Mouse (Mus musculus) forebrain, embryonic 14.5 days (tissue): Measurements from ENCODE around the gene Zfp277. TPM values are rescaled to one million over a fixed set of nuclear protein-coding genes. Genes with fewer than 3 reads are reported as not detected.

Source experiments
- ATAC-seq: fragments of 200-750 bp; cut with Nextera tagmentation; 2 replicates; pipeline ENCODE4 v1.8.0; 2017; ENCODE audit warnings: mild to moderate bottlenecking, moderate library complexity
- DNase-seq: peaks from one replicate; pipeline ENCODE4 v3.0.0-alpha.2; 2015; ENCODE audit warnings: low spot score
- H3K27ac ChIP-seq: fragments of 300-500 bp; sonication (generic); 2 replicates; pipeline ENCODE4 v1.5.1; 2014; ENCODE audit warnings: low read depth, mild to moderate bottlenecking, control low read depth, low read length, moderate library complexity
- H3K27me3 ChIP-seq: fragments of 300-500 bp; sonication (generic); replicated peaks from 2 replicates; pipeline ENCODE4 v1.6.1; 2014; ENCODE audit warnings: low read length, control low read depth, mixed read lengths; ENCODE audit not compliant: control insufficient read depth, insufficient read depth
- H3K36me3 ChIP-seq: fragments of 300-500 bp; sonication (generic); 2 replicates; pipeline ENCODE4 v1.6.1; 2014; ENCODE audit warnings: low read length, control low read depth; ENCODE audit not compliant: control insufficient read depth, insufficient read depth
- H3K4me1 ChIP-seq: fragments of 300-500 bp; sonication (generic); 2 replicates; pipeline ENCODE4 v1.6.1; 2014; ENCODE audit warnings: antibody characterized with exemption, low read length, control low read depth; ENCODE audit not compliant: control insufficient read depth, insufficient read depth
- H3K4me2 ChIP-seq: fragments of 300-500 bp; sonication (generic); 2 replicates; pipeline ENCODE4 v1.6.1; 2014; ENCODE audit warnings: mild to moderate bottlenecking, control low read depth, low read length
- H3K4me3 ChIP-seq: fragments of 300-500 bp; sonication (generic); 2 replicates; pipeline ENCODE4 v1.5.1; 2014; ENCODE audit warnings: low read depth, low read length, control low read depth
- H3K9ac ChIP-seq: fragments of 300-500 bp; sonication (generic); 2 replicates; pipeline ENCODE4 v1.6.1; 2014; ENCODE audit warnings: mild to moderate bottlenecking, low read length, control low read depth, moderate library complexity
- H3K9me3 ChIP-seq: fragments of 300-500 bp; sonication (generic); replicated peaks from 2 replicates; pipeline ENCODE4 v1.6.1; 2016; ENCODE audit warnings: low read length, control low read depth, mixed read lengths; ENCODE audit not compliant: control insufficient read depth
- WGBS: fragments of 180-500 bp; shearing (Covaris S2); extraction: QIAGEN DNeasy Blood & Tissue Kit; methylation state at CpG from one replicate; pipeline ENCODE4 v1.1.7; 2014; 5-methylcytosine and 5-hydroxymethylcytosine counted together
- polyA plus RNA-seq: library from polyadenylated mRNA; unstranded; fragments of >200 nt; fragmentation: Nextera tagmentation; extraction: Ambion mirVana; gene quantifications from 2 replicates; pipeline ENCODE4 v1.2.1, GENCODE M21; 2014

The Zfp277 gene
- polyA plus RNA-seq, 1 experiment from 2014 or later, result 32.5 TPM

DNA sequence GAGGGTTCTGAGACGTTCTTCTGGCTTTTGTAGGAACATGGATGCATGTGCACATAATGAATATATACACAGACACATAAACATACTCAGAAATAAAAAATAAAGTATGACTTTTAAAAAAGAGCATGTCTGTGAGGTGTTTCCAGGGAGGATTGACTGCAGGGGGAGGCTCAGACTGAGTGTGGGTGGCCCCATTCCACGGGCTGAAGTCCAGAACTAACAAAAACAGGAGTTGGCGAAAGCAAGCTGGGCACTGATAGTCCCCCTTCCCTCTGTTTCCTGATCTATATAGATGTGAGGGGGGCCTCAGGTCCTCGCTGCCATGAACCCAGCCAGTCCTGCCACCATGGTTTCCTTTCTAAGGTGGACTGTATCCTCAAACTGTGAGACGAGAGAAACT lies 57.9 kb downstream of the Zfp277 start:
- no peak overlapping the region for H3K27ac ChIP-seq
- H3K4me2 ChIP-seq, result no peak overlapping the region
- H3K36me3 ChIP-seq, result no peaks in the 10 kb centered on the region
- H3K4me1 ChIP-seq, result peaks cover under 1% of the 10 kb centered on the region; the same call in 1 of the 2 replicates
- no peaks in the 10 kb centered on the region for H3K27me3 ChIP-seq
- WGBS, result 65% methylated on average over 5 of the region's 5 CpGs
- DNase-seq (no peak), ATAC-seq (no peak)
- H3K9me3 ChIP-seq, result no peaks in the 10 kb centered on the region
- no peak overlapping the region for H3K4me3 ChIP-seq
- H3K9ac ChIP-seq, result no peak overlapping the region

DNA sequence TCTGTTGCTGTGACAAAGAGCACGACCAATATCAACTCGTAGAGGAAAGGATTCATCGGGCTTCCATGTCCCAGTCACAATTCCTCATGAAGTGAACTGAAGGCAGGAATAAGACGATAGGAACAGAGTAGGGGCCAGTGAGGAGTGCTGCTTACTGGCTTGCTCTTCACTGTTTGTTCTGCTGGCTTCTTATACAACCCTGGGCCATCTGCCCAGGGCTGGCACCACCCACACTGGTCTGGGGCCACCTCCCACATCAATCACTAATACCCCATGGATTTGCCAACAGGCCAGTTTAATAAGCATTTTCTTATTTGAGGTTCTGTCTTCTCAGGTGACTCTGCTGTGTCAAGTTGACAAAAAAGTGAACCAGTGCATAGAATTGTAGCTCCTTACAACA lies 60.4 kb downstream of the Zfp277 start:
- Histone ChIP-seq H3K4me2 (no peak overlapping the region), H3K27me3 (no peaks in the 10 kb centered on the region), H3K4me1 (peaks cover 7% of the 10 kb centered on the region; the same call in 1 of the 2 replicates), H3K36me3 (no peaks in the 10 kb centered on the region), H3K4me3 (no peak overlapping the region), H3K9ac (no peak overlapping the region), H3K9me3 (no peaks in the 10 kb centered on the region), H3K27ac (no peak overlapping the region)
- 91% methylated on average over 4 of the region's 4 CpGs for WGBS
- DNase-seq (no peak), ATAC-seq (no peak)

DNA sequence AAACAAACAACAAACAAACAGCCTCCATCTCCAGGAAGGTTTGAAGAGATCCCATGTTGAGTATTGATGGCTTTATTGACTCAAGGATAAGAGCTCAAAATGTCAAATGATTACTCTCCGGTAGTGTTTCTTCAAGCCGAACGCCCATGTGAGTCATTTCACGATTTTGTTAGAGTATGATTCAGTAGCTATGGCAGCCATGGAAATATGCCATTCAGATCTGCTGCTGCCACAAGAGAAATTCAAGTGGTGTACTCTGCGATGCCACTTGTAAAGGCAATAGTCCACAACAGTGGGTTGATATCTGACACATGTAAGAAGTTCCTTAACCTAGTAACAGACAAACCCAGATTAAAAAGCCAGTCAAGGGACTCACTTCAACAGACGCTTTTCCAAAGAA lies 62.0 kb downstream of the Zfp277 start:
- Histone ChIP-seq H3K9me3 (no peaks in the 10 kb centered on the region), H3K36me3 (no peaks in the 10 kb centered on the region), H3K27me3 (no peaks in the 10 kb centered on the region), H3K4me2 (no peak overlapping the region), H3K4me3 (no peak overlapping the region), H3K27ac (no peak overlapping the region), H3K9ac (no peak overlapping the region), H3K4me1 (peaks cover 7% of the 10 kb centered on the region; the same call in 1 of the 2 replicates)
- WGBS, result 93% methylated on average over 6 of the region's 6 CpGs
- no peak for DNase-seq
- ATAC-seq, result no peak

DNA sequence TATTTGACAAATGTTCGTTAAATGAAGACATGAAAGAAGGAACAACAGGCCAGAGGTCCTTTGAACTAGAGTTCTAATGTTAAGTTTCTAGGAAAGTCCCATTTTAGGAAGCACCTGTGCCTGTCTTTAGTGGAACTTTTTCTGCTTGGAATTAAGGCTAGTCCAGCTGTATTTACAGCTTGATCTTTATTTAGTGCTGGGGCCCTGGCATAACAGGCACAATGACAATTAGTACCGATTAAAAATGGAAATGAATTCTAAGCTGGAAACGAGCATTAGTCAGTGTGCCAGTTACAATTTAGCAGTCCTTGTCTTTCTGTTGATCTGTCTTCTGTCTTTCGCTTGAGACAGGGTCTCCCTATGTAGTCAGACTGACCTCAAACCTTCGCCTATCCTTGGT lies 63.2 kb downstream of the Zfp277 start:
- no peak overlapping the region for H3K27ac ChIP-seq
- no peaks in the 10 kb centered on the region for H3K27me3 ChIP-seq
- no peak overlapping the region for H3K9ac ChIP-seq
- peaks cover 7% of the 10 kb centered on the region; the same call in 1 of the 2 replicates for H3K4me1 ChIP-seq
- H3K9me3 ChIP-seq, result no peaks in the 10 kb centered on the region
- WGBS, result 49% methylated on average over 5 of the region's 5 CpGs
- no peaks in the 10 kb centered on the region for H3K36me3 ChIP-seq
- no peak overlapping the region for H3K4me2 ChIP-seq
- DNase-seq, result peak; percentile 14
- H3K4me3 ChIP-seq, result no peak overlapping the region
- ATAC-seq, result no peak

DNA sequence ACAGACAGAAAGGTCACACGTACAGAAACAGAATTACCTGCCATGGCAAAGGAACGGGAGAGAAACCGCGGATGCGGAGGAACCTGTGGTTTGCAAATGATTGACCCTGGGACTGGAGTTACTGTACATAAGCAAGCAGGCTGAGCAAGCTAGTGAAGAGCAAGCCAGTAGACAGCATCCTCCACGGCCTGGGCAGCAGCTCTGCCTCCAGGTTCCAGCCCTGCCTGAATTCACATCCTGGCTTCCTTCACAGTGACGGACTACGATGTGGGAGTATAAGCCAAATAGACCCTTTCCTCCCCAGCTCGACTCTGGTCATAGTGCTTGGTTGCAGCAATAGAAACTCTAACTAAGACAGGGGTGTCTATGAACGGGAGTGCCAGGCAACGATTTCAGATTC lies 63.9 kb downstream of the Zfp277 start:
- ATAC-seq, result no peak
- WGBS, result 97% methylated on average over 11 of the region's 11 CpGs
- Histone ChIP-seq H3K4me2 (no peak overlapping the region), H3K36me3 (no peaks in the 10 kb centered on the region), H3K4me3 (no peak overlapping the region), H3K4me1 (peaks cover 7% of the 10 kb centered on the region; the same call in 1 of the 2 replicates), H3K9ac (no peak overlapping the region), H3K9me3 (no peaks in the 10 kb centered on the region), H3K27ac (no peak overlapping the region), H3K27me3 (no peaks in the 10 kb centered on the region)
- DNase-seq, result no peak

DNA sequence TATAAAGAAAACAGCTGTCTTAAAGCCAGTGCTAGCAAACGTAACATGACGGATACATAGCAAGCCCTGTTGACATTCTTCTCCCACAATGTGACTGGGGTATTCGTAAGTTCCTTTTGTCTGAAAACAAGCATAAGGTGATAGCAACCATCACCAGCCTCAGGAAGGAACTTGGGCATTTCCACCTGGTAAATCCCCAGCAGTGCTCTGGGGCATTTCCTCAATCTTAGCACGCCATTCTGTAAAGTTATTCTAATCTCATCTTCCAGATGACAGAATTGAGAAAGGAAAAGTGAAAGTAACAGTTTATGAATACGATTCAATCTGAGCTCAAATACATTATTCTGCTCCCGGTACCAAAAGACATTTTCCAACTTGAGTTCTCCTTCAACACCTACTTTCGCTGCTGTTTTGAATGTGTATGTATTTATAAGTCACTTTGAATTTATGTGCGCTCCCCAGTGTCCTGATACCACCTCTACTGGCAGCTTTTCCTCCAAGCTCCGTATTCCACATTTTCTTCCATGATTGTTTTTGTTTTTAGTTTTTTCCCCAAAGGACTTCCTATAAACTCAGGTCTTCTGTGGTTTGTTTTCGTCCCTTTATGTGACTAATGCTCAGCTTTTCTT lies 64.4 kb downstream of the Zfp277 start:
- H3K4me3 ChIP-seq, result no peak overlapping the region
- ATAC-seq (no peak), DNase-seq (no peak)
- H3K9me3 ChIP-seq, result no peaks in the 10 kb centered on the region
- peaks cover 7% of the 10 kb centered on the region; the same call in 1 of the 2 replicates for H3K4me1 ChIP-seq
- no peaks in the 10 kb centered on the region for H3K27me3 ChIP-seq
- no peak overlapping the region for H3K9ac ChIP-seq
- no peaks in the 10 kb centered on the region for H3K36me3 ChIP-seq
- H3K27ac ChIP-seq, result no peak overlapping the region
- 91% methylated on average over 10 of the region's 10 CpGs for WGBS
- no peak overlapping the region for H3K4me2 ChIP-seq

DNA sequence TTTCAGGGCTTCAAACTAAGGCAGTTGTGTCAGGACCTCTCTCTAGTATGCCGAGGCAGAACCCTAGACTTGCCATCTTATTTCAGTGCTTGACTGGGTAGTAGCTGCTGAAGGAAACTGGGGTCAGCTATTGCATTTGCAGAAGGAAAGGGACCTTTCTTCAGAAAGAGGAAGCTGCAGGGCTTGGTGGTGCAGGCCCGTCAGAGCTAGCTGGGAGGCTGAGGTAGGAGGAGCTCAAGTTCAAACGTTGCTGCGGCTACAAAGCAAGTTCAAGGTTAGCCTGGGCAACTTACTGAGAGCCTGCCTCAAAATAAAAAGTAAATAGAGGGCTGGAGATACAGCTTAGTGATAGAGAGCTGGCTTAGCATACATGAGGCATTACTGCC lies 66.2 kb downstream of the Zfp277 start:
- Histone ChIP-seq H3K36me3 (no peaks in the 10 kb centered on the region), H3K9me3 (no peaks in the 10 kb centered on the region), H3K4me2 (no peak overlapping the region), H3K9ac (no peak overlapping the region), H3K4me3 (no peak overlapping the region), H3K27me3 (no peaks in the 10 kb centered on the region), H3K27ac (no peak overlapping the region), H3K4me1 (peaks cover 7% of the 10 kb centered on the region; the same call in 1 of the 2 replicates)
- no peak for DNase-seq
- ATAC-seq, result no peak
- 94% methylated on average over 4 of the region's 4 CpGs for WGBS

DNA sequence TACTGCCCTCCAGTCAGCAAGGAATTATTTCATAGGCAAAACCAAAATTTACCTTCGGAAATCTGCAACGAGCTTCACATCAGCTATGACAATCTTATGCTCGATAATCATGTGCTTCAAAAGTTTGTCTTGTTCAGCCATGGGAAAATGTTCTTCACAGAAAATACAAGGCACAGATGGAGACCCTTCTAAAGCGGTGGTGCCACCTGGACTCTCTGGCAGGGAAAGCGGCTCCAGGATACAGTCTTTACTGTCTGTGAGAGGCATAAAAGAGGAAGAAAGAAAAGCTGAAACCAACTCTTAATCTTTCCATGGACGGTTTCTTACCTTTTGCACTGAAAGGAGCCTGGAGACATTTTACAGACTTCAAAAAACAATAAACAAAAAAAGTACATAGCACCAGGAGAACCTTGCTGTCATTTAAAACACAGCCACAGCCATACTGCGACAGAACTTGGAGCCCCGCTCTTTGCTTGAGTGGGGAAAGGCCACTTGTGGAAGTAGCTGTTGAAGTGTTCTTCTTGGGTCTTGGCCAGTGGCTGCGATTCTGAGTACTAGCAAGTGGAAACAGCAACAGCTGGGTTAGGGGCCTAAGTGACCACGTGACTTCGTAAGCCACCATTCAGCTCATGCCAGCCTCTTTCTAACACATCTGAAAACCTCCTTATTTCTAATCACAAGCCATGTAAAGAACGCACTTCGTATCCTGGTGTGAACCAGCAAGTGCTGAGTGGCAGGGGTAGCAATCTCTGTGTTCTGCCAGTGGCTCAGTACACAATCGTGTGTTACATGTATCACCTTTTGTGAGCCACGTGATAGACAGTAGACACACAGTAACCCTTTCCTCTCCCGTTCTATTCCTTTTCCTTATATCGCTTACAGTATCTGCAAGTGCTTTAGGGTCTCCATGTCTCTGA lies 66.8 kb downstream of the Zfp277 start:
- H3K4me2 ChIP-seq, result no peak overlapping the region
- H3K4me1 ChIP-seq, result peaks cover 7% of the 10 kb centered on the region; the same call in 1 of the 2 replicates
- DNase-seq (peak; percentile 41), ATAC-seq (no peak)
- no peaks in the 10 kb centered on the region for H3K36me3 ChIP-seq
- H3K9ac ChIP-seq, result no peak overlapping the region
- no peak overlapping the region for H3K27ac ChIP-seq
- no peak overlapping the region for H3K4me3 ChIP-seq
- no peaks in the 10 kb centered on the region for H3K27me3 ChIP-seq
- H3K9me3 ChIP-seq, result no peaks in the 10 kb centered on the region
- WGBS, result 80% methylated on average over 17 of the region's 17 CpGs

DNA sequence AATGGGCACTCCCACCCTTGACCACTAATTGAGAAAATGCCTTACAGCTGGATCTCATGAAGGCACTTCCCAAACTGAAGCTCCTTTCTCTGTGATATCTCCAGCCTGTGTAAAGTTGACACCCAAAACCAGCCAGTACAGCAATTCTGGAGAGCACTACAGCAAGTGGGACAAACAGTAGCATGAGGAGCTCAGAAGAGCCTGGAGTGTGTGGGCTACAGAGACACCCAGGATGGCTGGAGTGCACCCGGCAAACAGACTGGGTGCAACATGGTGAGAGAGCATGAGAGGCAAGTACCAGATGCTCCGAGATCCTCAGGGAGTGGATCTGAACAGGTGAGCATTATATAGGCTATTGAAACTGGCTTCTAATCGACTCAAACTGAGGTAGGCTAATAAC lies 93.8 kb downstream of the Zfp277 start:
- no peak for DNase-seq
- no peak overlapping the region for H3K4me2 ChIP-seq
- H3K27me3 ChIP-seq, result no peaks in the 10 kb centered on the region
- 88% methylated on average over 3 of the region's 3 CpGs for WGBS
- H3K9ac ChIP-seq, result no peak overlapping the region
- no peaks in the 10 kb centered on the region for H3K36me3 ChIP-seq
- no peaks in the 10 kb centered on the region for H3K9me3 ChIP-seq
- H3K4me3 ChIP-seq, result no peak overlapping the region
- H3K4me1 ChIP-seq, result 0 out of 2 replicates have a peak, but pooled peaks cover 4% of the 10 kb centered on the region
- ATAC-seq, result no peak
- no peak overlapping the region for H3K27ac ChIP-seq
